Mouse (Mus musculus) lung, postnatal 36 days (tissue): ENCODE data around the gene Tmem136.
"Not testable (repeated sequence)": the region's sequence is repeated elsewhere in the genome, so short reads cannot be mapped to it uniquely, and the experiment has no call there.

ENCODE experiments used
- DNase-seq: peaks from one replicate; pipeline ENCODE4 v3.0.0; 2022; ENCODE audit warnings: mixed read lengths

Tmem136 gene

GRCm38 (mm10) chr9:43116134-43116996 lies at the start of gene Tmem136:
Gene Tmem136, minus strand, starts transcription at chr9:43116570.
- DNase-seq, result peak; percentile 40

DNA sequence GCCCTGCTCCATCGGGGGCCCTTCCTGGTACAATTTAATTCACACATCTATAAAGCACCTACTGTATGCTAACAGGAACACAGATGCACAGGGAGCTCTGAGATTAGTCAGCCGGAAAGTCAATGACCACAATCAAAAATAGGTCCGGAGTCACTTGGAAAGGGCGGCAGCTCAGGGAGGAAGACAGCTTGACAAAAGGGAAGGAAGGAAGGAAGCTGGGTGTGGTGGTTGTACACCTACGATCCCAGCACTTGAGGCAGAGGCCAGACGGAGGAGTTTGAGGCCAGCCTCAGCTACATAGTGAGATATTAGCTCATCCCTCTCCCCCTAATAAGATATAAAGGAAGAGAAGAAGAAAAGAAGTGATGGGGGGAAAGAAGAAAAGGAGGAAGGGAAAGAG lies 39.6 kb upstream of the Tmem136 start:
- no peak for DNase-seq

GRCm38 (mm10) chr9:43151779-43152178 lies 35.4 kb upstream of the Tmem136 start:
- peak; percentile 28 for DNase-seq

DNA sequence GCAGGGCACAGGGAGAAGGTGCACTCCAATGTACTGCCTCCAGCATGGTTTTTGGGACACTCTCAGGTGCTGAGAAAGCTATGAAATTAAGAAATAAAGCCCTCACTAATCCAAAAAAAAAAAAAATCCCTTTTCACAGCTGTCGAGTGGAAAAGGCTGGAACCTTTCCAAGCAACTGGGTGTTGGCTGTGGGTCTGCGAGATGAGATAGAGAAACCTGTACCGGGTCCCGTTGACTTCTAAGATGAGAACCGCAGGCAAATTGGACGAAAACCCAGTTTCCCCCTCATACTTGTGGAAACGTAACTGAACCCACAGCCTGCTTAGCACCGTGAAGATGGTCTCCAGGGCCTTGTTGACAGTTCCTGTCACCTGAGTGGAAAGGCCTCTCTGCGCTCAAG lies 34.6 kb upstream of the Tmem136 start:
- DNase-seq, result no peak

GRCm38 (mm10) chr9:43150075-43150474 lies 33.7 kb upstream of the Tmem136 start:
- peak; percentile 28 for DNase-seq

- no peak for DNase-seq
Measured at GRCm38 (mm10) chr9:43149498-43149897, 33.1 kb upstream of the Tmem136 start.

- no peak for DNase-seq
Measured at GRCm38 (mm10) chr9:43145196-43145595, 28.8 kb upstream of the Tmem136 start.

DNA sequence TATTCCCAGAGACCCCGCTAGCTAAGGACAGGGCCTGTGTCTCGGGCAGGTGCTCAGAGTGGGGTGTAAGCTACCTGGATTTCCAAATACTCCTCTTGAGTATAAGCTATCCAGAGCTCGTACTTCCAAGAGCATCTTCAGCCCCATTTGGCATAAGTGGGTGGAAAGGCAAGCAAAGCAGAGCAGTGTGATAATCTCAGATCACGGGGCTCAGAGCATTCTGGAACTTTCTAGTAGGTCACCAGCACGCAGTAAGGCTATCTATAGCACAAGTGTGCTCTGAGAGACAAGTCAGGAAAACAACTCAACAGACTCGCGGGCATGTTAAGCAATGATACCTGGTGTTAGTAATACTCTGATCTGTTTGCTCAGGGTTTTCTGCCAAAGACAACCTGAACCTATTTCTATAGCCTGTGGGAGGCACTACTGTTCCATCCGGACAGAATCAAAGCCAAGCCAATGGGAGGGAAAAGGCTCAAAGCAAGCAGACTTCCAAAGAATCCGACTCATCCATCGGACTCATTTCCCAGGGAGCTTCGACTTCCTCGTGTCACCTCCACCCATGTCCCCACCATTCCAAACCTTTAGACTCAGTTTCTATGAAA lies 27.9 kb upstream of the Tmem136 start:
- no peak for DNase-seq

DNA sequence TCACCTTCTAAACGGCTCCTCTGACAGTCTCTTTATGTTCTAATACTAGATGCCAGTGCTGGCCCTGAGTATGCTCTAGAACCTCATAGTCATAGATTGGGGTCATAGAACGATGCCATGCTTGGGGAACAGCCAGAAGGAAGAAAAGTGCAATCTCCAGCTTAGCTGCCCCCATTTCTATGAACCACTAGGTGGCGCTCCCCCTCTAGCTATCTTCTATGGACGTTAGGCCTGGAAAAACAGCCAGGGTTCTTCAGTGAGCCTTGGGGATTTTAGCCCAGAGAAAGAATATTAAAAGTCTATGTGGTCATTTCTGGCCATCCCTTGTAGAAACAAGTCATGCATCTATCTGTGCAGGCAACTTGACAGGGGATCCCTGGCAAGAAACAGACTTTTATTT lies 25.5 kb upstream of the Tmem136 start:
- DNase-seq, result peak; percentile 86

DNA sequence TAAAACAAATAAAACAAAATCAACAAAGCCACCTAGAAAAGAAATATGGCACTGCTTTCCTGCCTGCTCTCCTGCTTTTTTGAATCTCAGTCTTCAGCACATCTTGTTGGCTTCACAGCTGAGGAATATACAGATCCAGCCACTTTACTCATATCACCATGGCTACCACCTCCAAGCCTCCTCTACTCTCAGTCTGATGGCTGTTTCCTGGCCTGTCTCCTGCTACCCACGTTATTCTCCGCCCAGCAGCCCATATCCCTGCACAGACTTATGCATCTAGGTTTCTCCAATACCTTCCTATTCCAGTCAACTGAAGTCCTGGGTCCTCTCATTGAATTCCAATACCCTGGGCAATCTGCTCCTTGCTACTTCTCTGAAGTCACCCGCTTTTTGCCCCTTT lies 17.2 kb upstream of the Tmem136 start:
- no peak for DNase-seq

DNA sequence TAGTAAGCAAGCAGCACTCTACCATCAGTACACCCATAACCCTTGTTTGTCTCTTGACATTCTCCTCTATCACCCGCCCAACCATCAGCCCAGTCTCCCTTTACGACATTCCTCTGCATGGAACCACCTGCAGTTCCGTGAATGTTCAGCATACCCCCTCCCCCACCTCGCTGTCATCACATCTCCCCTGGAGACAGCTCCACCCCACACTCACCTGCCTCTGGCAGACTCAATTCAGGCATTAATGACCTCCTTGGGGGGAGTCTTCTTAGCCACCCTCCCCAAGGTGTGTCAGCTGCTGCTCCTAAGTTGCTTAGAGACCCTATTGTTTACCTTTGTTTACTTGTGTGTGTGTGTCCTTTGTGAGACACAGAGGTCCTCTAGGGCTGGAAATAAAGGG lies 16.0 kb upstream of the Tmem136 start:
- no peak for DNase-seq

- DNase-seq, result no peak
Measured at GRCm38 (mm10) chr9:43131940-43132339, 15.6 kb upstream of the Tmem136 start.

DNA sequence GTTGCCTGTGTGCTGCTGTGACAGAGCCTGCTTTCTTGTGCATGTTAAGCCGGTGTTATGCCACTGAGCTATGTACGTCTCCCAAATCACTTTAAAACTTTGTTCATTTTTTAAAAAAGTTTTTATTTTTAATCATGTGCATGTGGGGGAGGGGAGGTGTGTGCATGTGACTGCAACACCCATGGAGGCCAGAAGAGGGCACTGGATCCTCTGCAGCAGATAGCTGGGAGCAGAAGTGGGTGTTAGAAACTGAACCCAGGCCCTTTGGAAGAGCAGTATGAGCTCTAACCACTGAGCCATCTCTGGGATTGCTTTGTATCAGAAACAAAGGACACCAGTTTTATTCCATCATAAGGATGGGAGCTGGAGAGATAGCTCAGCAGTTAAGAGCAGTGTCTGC lies 14.3 kb upstream of the Tmem136 start:
- no peak for DNase-seq

DNA sequence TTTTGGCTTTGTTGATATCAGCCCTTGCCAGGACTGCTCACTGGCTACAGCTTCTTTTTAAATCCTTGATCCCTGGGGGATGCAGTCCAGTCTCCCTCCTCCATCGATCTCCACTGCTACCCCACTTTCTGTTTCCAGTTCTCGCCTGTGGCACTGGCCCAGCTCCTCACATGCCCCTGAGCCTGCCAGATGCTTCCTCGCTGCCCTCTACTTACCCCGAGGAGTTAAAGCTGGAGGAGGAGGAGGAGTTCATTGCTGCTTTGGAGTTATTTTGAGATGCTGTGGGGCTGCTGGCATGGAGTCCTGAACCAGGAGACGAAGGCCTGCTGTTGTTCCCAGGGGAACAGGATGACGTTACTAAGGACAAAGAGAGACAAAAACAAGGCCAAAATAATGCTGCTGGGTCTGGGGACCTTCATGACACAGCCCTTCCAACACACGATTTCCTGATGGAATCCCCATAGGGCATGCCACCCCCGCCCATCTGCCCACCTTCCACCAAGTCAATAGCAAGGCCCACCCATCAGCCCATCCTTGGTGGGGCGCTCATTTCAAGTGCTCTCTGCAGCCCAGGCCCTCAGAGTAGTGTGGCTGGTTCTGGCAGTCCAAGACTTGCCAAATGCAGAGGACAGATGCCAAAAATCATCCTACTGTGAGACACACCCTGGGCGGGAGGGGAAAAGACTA lies 10.9 kb upstream of the Tmem136 start:
- peak; percentile 61 for DNase-seq

- DNase-seq, result peak; percentile 53
Measured at GRCm38 (mm10) chr9:43122379-43122778, 6.0 kb upstream of the Tmem136 start.

DNA sequence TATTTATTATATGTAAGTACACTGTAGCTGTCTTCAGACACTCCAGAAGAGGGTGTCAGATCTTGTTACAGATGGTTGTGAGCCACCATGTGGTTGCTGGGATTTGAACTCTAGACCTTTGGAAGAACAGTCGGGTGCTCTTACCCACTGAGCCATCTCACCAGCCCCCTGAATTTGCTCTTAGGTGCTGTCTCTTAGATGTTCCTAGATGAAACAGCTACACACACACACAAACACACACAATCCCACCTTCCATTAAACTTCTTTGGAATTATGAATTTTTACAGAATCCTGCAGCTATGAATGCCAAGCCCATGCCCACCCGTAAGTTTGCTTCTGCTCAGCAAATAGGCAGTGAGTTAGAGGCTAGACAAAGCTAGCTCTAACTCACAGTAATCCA lies 5.6 kb upstream of the Tmem136 start:
- DNase-seq, result not testable (repeated sequence)

- DNase-seq, result no peak
Measured at GRCm38 (mm10) chr9:43116997-43117336, 597 bp upstream of the Tmem136 start.

DNA sequence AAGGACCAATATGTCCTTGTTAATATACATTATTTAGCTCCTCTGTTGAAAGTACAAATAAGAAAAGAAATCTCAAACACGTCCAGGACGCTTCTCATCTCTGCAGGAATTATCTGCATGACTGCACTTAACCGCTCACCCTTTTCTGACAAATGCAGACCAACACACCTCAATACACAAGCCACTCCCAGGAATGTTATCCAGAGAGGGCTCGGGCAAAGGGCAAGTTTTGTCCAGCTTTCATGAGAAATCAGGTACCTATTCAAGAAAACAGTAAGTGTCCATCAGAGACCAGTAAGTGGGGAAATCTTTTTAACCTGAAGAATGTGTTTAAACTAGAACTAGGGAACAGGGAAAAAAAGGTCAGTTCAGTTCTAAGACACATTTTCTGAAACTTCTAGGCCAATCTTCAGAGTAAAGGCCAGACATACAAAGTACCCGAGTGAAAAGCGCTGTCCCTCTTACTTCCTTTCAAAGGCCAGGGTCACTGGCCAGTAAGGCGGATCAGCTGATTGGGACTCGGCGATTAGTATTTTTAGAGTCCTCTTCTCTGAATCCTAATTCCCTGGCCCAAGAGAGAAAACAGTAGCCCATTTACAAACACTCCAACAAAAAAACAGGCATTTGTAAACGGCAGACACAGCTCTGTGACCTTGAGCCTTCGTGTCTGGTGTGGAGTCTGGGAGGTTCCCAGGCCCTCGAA lies 788 bp downstream of the Tmem136 start:
- no peak for DNase-seq

DNA sequence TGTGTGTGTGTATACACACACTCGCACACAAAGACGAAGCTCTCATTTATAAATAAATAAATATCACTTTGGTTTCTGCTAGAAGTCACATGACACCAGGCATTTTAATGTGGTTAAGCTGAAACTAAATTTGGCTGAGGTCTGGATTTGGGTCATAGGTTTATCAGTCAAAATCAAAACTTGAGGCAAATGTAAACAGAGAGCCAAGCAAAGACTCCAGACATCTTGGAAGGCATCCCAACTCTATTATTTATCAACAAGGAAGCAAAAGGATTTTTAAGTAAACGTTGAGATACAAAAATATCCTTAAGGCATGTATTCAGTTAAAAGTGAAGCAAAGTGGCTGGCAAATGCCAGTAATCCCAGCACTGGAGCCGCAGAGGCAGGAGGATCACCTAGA lies 1.5 kb downstream of the Tmem136 start:
- DNase-seq, result peak; percentile 61

DNA sequence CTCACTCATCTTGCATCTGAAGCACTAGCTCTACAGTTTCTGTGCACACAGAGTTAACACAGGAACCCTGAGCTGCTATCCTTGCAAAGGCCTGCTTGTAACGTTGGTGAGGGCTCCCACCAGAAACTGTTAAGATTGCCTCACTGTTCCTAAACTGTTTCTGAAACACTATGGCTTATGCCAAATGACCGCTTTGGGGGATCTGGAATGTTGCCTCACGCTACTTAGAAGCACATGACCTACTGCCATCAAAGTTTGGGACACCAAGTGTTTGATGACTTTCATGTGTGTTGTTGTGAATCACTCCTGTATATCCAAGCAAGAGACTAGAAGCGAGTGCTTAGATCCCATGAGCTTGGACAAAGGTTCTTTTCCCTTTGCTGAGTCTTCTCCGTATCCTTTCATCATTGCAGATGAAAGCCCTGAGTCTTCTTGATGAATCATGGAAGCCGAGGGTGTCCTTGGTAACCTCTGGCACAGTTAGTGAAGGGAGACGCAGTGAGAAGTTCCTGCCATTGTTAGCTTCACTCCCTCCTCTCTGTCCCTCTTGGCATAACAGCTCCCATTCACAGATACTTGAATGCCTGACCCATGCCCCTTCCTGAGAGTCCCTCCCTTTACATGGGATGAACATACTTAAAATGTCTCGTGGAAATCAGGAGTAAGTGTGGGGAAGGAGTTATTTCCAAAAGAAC lies 5.9 kb downstream of the Tmem136 start:
- no peak for DNase-seq

GRCm38 (mm10) chr9:43109125-43109524 lies 7.2 kb downstream of the Tmem136 start:
- DNase-seq, result no peak

DNA sequence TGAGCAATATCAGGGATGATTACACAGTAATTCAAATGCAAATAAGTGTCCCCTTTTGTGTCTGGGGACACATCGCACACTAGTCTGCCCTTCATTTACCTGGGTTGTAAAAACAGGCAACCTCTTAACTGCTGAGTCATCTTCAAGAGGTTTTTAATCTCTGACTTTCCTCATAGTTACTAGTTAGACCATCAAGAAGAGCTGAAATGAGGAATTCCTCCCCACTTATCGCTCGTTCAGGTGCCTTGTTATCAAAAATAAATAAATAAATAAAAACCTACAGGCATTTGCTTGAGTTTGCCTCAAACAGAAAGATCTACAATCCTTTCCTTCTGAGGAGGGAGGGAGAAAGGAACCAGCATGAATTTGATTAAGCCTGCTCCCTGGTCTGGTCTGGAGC lies 7.6 kb downstream of the Tmem136 start:
- no peak for DNase-seq

DNA sequence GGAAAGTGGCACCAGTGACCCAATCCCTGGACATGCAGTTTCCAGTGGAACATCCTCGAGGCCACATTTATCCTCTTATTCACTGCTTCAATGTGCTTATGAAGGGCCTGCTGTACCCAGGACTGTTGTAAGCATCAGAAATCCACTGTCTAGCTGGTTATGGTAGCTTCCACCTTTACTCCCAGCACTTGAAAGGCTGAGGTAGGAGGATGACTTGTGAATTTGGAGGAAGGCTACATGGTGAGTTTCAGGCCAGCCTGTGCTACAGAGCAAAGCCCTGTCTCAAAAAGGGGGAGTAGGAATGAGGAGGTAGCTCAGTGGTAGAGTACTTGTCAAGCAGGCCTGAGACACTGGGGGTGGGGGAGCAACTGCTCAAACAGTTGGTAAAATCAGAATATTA lies 8.3 kb downstream of the Tmem136 start:
- no peak for DNase-seq
